Mouse (Mus musculus) retina, postnatal 1 day (tissue): ENCODE data around the gene Efna2.
"Not testable (repeated sequence)": the region's sequence is repeated elsewhere in the genome, so short reads cannot be mapped to it uniquely, and the experiment has no call there.

ENCODE experiments used
- DNase-seq: peaks from one replicate; pipeline ENCODE4 v3.0.0-alpha.2; 2012

Gene Efna2

DNA sequence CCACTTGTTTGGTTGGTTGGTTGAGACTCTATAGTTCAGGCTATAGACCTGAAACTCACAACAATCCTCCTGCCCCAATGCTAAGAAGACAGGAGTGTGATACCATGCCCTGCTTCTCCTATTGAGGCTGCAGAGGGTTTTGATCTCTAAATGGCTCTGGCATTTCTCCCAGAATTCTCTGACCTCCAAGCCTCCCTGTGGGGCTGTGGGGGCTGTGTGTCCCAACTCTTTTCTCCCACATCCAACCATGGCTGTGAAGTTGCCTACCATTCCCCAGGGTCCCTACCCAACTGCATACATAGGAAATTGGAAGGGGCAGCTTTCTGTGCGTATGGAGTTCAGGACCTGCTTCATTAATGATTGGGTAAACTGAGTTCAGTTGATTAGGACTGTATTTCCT lies 16.9 kb downstream of the Efna2 start:
- no peak for DNase-seq

DNA sequence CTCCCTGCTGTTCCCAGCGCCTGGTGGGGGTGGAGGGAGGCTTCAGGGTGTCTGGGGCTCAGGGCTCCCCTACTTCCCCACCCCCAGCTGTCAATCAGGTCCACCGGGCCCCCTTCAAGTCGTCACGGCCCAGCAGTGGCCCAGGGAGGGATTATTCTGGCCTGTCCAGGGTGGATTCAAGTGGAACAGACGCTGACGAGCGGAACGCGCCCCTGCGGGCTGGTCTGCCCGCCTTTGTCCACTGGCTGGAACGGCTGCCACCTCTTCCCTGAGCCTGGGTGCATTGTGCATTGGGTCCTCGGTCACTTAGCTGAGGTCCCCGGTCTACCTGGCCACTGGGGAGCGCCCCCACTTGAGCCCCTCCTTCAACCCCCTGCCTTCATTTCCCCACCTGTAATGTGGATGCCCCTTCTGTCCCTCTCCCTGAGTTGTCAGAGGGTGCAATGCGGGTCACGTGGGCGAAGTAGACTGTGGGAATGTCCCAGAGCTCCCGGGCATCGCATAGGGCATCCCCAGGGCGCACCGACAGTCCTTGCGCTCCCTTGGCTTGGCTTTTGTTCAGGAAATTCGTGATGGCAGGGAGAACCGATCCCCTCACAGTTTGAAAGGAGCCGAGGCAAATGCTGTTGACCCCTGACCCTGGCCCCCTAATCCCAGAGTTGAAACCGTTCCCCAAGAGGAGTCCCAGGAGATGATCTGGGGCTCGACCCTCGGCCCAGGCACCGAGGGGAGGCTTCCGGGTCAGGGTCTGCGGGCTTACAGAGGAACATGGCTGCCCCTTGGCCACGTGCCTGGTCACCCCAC lies 17.7 kb downstream of the Efna2 start:
- no peak for DNase-seq

- DNase-seq: peak; percentile 92
Observed at GRCm38 (mm10) chr10:80199440-80200008, 20.2 kb downstream of the Efna2 start.

- no peak for DNase-seq
Observed at GRCm38 (mm10) chr10:80200485-80200884, 21.2 kb downstream of the Efna2 start.

DNA sequence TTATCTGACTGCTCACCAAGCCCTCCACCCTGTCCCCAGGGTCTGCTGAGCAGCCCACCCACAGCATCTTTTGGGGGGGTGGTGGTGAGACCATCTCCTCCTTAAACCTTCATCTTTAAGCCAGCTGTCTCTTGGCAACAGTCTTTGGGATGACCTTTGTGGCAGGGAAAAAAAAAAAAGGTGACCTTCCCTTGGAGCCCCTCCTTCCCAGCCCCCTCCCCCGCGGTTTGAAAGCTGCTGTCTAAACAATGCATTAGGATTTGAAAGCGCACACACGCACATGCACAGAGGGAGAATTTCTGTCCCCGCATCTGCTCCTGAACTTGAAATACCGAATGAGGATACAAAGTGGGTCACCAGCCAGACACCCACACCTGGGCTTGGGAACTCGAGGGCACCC lies 24.8 kb downstream of the Efna2 start:
- DNase-seq: no peak

DNA sequence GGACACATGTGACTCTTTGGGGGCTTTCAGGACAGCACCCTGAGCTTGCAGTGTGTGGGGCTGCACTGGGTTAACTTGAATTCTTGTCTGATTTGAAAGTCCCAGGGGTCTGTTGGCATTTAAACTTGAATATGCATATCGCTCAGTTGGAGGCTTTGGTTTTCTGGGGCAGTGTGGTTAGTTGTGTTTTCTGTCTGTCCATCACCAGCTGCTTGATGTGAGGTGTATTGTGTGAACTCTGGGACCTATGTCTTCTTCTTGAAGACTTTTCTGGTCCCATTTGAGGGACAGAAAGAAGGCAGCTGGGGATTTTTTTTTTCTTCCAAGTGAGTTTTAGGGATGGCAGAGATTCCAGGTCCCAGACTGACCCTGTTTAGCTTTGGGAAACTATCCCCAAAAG lies 27.9 kb downstream of the Efna2 start:
- no peak for DNase-seq

- DNase-seq: no peak
Observed at GRCm38 (mm10) chr10:80207676-80208075, 28.4 kb downstream of the Efna2 start.

DNA sequence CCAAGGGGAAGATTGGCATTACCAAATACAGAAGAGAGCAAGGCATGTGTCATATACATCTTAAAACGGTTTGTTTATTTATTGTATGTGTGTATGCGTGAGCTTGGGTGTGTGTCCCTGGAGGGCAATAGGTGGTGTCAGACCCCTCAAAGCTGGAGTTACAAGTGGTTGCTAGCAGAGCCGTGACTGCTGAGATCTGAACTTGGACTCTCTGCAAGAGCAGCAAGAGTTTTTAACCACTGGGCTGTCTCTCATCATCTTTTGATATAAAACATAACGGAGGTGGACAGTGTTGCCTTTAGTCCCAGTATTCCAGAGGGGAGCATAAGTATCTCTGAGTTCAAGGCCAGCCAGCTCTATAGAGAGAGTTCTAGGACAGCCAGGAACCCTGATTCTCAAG lies 29.0 kb downstream of the Efna2 start:
- no peak for DNase-seq

- peak; percentile 68 for DNase-seq
Observed at GRCm38 (mm10) chr10:80208841-80209371, 29.6 kb downstream of the Efna2 start.

- not testable (repeated sequence) for DNase-seq
Observed at GRCm38 (mm10) chr10:80211547-80212103, 32.3 kb downstream of the Efna2 start.

GRCm38 (mm10) chr10:80215048-80215772 lies 35.9 kb downstream of the Efna2 start:
- DNase-seq: no peak

DNA sequence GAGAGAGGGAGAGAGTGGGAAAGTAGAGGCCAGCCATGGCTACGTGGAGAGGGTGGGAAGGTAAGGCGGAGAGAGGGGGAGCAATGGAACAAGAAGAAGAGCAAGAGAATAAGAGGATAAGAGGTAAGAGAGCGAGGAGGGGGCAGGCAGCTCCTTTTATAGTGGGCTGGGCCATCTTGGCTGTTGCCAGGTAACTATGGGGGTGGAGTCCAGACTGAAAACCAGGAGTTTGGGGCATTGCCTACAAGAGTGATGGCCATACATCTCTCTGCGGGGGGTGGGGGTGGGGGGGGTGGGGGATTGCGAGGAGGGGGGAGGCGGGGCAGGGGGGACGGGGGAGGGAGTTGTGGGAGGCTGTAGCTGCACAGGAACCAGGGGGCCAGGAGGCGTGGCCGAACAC lies 41.4 kb downstream of the Efna2 start:
- no peak for DNase-seq

DNA sequence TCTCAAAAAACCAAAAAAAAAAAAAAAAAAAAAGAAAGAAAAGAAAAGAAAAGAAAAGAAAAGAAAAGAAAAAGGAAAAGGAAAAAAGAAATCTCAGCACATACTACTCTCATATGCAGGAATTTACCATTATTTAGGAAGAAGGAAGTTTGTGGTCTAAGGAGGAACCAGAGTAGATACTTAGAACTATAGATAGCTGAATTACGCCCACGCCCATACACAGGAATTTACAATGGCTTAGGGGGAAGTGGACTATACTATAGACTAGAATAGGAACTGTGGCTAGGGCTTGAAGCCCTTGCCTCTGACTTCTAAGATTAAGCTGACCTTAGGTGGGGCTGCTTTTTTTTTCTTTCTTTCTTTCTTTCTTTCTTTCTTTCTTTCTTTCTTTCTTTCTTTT lies 43.9 kb downstream of the Efna2 start:
- not testable (repeated sequence) for DNase-seq

DNA sequence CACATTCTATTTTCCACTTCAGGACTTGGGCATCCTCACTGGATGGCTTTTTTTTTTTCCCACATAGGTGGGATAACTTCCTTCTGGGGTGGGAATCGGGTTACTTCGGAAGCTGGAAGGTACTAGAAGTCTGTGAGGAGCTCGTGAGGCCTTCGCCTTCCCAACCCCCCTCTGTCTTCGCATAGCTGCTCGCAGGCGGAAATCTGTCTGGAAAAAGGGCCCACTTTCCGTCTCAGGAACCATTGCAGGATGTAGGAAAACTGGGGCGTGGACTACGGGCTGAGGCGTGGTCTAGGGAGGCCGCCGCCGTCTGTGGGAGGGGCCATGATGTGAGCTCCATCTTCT lies 46.8 kb downstream of the Efna2 start:
- DNase-seq: no peak

GRCm38 (mm10) chr10:80226416-80227165 lies 47.3 kb downstream of the Efna2 start, which contains the start of gene Mum1:
Mum1 (plus strand) TSS chr10:80226434.
- DNase-seq: peak; percentile 100

DNA sequence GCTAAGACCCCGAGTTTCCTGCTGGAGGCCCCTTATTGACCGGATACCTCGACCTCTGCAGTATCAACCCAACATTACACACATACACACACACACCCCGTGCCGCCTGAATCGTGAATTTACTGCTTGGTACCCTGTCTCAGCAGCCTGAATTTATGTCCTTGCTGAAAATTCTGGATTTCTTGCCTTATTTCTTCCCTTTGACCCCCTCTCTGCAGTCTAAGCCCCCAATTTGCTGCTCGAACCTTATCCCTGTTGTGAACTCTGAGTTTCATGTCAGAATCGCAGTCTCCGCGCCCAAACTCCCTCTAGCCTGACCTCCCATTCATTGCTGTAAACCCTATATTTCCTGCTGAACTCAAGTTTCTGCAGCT lies 47.9 kb downstream of the Efna2 start:
- no peak for DNase-seq

GRCm38 (mm10) chr10:80227877-80228775 lies 48.8 kb downstream of the Efna2 start:
- DNase-seq: no peak

DNA sequence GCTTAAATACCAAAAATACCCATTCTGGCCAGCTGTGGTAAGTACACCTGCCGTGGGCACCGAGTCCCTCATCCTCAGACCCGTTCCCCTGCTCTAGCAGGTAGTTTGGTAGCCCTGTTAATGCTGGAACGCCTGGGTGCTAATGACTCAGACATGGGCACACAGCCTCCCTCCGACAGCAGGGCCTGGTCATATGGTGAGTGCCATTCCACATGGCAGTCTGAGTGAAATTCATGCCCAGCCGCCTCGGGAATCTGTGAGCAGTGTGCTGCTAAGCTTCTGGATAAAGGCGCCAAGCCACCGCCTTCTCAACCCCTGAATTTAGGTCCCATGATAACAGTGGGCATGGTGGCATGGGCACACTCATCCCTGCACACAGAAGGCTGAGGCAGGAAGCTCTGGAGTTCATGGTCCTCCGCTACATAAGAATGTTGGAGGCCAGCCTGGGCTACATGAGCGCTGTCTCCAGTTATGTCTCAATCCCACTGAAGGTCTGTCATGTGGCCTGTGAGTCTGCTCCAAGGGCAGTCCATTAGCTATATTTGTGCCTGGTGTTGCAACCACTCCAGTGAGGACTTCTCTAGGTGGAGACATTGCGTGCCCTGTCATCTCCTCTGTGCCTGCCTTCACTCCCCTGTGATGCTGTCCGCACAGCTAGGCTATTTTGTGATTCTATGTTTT lies 57.0 kb downstream of the Efna2 start:
- no peak for DNase-seq

GRCm38 (mm10) chr10:80237020-80237419 lies 57.7 kb downstream of the Efna2 start:
- DNase-seq: no peak

GRCm38 (mm10) chr10:80238306-80238705 lies 59.0 kb downstream of the Efna2 start:
- no peak for DNase-seq
